Mouse (Mus musculus) kidney, postnatal 0 days (tissue): ENCODE data around the gene Bms1. TPM values are rescaled to one million over a fixed set of nuclear protein-coding genes. Genes with fewer than 3 reads are reported as not detected.

Experiments
- ATAC-seq: fragments of 200-750 bp; cut with Nextera tagmentation; replicated peaks from 2 replicates; pipeline ENCODE4 v1.8.0; 2017; ENCODE audit warnings: low read depth, moderate number of reproducible peaks, moderate TSS enrichment, moderate library complexity; ENCODE audit not compliant: low FRiP score
- DNase-seq: peaks from one replicate; pipeline ENCODE4 v3.0.0-alpha.2; 2016; ENCODE audit warnings: low spot score
- H3K27ac ChIP-seq: fragments of 300-500 bp; sonication (generic); 2 replicates; pipeline ENCODE4 v1.5.1; 2014; ENCODE audit warnings: mild to moderate bottlenecking
- H3K27me3 ChIP-seq: fragments of 300-500 bp; sonication (generic); 2 replicates; pipeline ENCODE4 v1.6.1; 2014; ENCODE audit warnings: low read length, mixed read lengths; ENCODE audit not compliant: insufficient read depth
- H3K36me3 ChIP-seq: fragments of 300-500 bp; sonication (generic); 2 replicates; pipeline ENCODE4 v1.6.1; 2014; ENCODE audit warnings: low read length, mixed read lengths; ENCODE audit not compliant: insufficient read depth
- H3K4me1 ChIP-seq: fragments of 300-500 bp; sonication (generic); replicated peaks from 2 replicates; pipeline ENCODE4 v1.6.1; 2014; ENCODE audit warnings: antibody characterized with exemption, low read length, mixed read lengths; ENCODE audit not compliant: insufficient read depth
- H3K4me2 ChIP-seq: fragments of 300-500 bp; sonication (generic); 2 replicates; pipeline ENCODE4 v1.6.1; 2014; ENCODE audit warnings: mild to moderate bottlenecking, low read length, moderate library complexity, mixed read lengths
- H3K4me3 ChIP-seq: fragments of 300-500 bp; sonication (generic); replicated peaks from 2 replicates; pipeline ENCODE4 v1.5.1; 2014; ENCODE audit warnings: low read depth, low read length
- H3K9ac ChIP-seq: fragments of 300-500 bp; sonication (generic); 2 replicates; pipeline ENCODE4 v1.6.1; 2014; ENCODE audit warnings: low read depth, low read length
- H3K9me3 ChIP-seq: fragments of 300-500 bp; sonication (generic); replicated peaks from 2 replicates; pipeline ENCODE4 v1.6.1; 2016; ENCODE audit warnings: low read length, inconsistent platforms, mixed read lengths
- CTCF ChIP-seq: IDR thresholded peaks from 2 replicates; pipeline ENCODE4 v1.5.1; 2016; ENCODE audit warnings: antibody characterized with exemption, low read depth, mild to moderate bottlenecking, moderate library complexity
- WGBS: fragments of 180-500 bp; shearing (Covaris S2); extraction: QIAGEN DNeasy Blood & Tissue Kit; methylation state at CpG from one replicate; pipeline ENCODE4 v1.1.7; 2014; 5-methylcytosine and 5-hydroxymethylcytosine counted together
- polyA plus RNA-seq: library from polyadenylated mRNA; unstranded; fragments of >200 nt; fragmentation: Nextera tagmentation; extraction: Ambion mirVana; gene quantifications from 2 replicates; pipeline ENCODE4 v1.2.1, GENCODE M21; 2015

The Bms1 gene
- polyA plus RNA-seq, 1 experiment from 2014 or later, result 20.5 TPM

DNA sequence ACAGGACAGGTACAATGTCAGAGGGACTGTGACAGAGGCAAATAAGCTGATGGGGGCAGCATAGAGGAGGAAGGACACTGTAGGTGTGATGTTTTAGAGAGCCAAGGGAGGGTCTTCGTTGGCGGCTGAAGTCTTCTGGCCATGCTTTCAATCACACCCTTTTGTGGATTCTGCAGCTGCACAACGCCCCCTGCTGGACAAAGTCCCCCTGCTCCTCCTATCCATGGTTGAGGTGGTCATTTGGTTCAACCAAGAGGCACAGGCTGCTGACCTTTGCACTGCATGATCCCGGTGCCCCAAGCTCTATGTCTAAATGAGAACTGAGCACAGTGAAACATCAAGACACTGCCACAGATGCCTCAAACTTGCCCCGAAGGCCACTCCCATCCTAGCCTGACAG lies 46.0 kb downstream of the Bms1 start:
- no peak overlapping the region for H3K9ac ChIP-seq
- DNase-seq, result peak; percentile 35
- no peak overlapping the region for H3K4me2 ChIP-seq
- no peak for ATAC-seq
- WGBS, result 30% methylated on average over 5 of the region's 5 CpGs
- TF ChIP-seq CTCF, result peak; percentile 71
- no peaks in the 10 kb centered on the region for H3K9me3 ChIP-seq
- no peaks in the 10 kb centered on the region for H3K36me3 ChIP-seq
- no peak overlapping the region for H3K4me3 ChIP-seq
- H3K4me1 ChIP-seq, result no peaks in the 10 kb centered on the region
- H3K27me3 ChIP-seq, result no peaks in the 10 kb centered on the region
- H3K27ac ChIP-seq, result no peak overlapping the region

DNA sequence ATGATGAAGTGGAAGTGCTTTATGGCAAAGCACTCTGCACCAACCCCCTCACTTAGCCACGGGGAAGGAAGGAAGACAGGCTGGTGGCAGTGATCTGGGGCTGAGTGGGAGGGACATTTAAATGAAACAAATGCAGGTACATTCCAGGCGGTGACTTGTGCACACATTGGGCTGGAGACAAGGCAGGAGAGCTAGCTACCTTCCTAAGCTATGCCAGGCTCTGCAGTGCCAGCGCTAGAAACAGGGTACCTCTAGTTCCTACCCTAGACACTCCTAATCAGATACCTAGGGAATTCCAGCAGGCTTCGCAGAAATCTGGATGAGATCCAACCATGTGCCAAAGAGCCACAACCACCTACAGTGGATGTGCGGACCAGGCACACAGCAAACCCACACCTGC lies 46.5 kb downstream of the Bms1 start:
- DNase-seq (no peak), ATAC-seq (no peak)
- H3K9ac ChIP-seq, result no peak overlapping the region
- H3K9me3 ChIP-seq, result no peaks in the 10 kb centered on the region
- no peak overlapping the region for H3K27ac ChIP-seq
- H3K4me3 ChIP-seq, result no peak overlapping the region
- no peaks in the 10 kb centered on the region for H3K27me3 ChIP-seq
- no peaks in the 10 kb centered on the region for H3K4me1 ChIP-seq
- H3K4me2 ChIP-seq, result no peak overlapping the region
- TF ChIP-seq CTCF, result no peak
- no peaks in the 10 kb centered on the region for H3K36me3 ChIP-seq
- WGBS, result 54% methylated on average over 5 of the region's 5 CpGs

DNA sequence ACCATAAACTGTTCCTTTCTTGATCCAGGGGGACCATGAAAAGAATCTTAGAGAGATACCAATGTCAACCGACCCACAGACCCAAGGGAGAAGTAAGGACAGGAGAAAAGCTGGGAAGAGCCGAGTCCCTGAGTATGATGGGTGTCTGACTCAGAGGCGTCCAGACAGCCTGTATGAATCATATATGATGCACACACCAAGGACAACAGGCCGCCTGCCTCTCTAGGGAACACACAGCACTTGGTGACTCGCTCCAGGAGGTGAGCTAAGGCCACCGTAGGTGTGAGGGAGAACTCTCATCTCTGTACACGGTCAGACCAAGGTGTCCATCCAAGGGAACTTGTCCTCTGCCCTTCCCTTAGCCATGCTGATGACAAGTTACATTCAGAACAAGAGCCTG lies 51.8 kb downstream of the Bms1 start:
- ATAC-seq (no peak), DNase-seq (no peak)
- H3K4me1 ChIP-seq, result no peaks in the 10 kb centered on the region
- H3K36me3 ChIP-seq, result no peaks in the 10 kb centered on the region
- no peak for TF ChIP-seq CTCF
- no peak overlapping the region for H3K9ac ChIP-seq
- H3K4me2 ChIP-seq, result no peak overlapping the region
- no peak overlapping the region for H3K4me3 ChIP-seq
- H3K27ac ChIP-seq, result no peak overlapping the region
- H3K27me3 ChIP-seq, result no peaks in the 10 kb centered on the region
- 82% methylated on average over 7 of the region's 7 CpGs for WGBS
- no peaks in the 10 kb centered on the region for H3K9me3 ChIP-seq

DNA sequence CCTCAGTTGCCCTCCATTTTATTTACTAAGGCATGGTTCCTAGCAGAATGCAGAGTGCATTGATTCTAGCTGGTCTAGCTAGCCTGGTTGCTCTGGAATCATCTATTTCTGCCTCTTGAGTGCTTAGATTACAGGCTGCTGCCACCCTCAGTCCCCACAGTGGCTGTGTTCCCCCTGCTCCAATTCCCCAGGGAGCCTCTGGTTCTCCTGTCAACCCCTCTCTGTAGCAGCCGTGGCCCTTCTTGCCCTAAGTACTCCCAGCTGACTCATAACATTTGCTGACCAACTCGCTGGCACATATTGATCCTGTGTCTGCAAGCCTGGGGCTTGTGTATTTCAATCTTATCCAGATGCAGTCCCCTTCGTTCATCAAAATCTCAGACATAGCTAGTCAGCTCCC lies 53.1 kb downstream of the Bms1 start:
- ATAC-seq (no peak), DNase-seq (no peak)
- Histone ChIP-seq H3K4me2 (no peak overlapping the region), H3K9me3 (no peaks in the 10 kb centered on the region; the same call in 1 of the 2 replicates), H3K9ac (no peak overlapping the region), H3K4me3 (no peak overlapping the region), H3K4me1 (no peaks in the 10 kb centered on the region), H3K36me3 (no peaks in the 10 kb centered on the region), H3K27me3 (no peaks in the 10 kb centered on the region), H3K27ac (no peak overlapping the region)
- WGBS, result 51% methylated on average over 3 of the region's 3 CpGs
- no peak for TF ChIP-seq CTCF

DNA sequence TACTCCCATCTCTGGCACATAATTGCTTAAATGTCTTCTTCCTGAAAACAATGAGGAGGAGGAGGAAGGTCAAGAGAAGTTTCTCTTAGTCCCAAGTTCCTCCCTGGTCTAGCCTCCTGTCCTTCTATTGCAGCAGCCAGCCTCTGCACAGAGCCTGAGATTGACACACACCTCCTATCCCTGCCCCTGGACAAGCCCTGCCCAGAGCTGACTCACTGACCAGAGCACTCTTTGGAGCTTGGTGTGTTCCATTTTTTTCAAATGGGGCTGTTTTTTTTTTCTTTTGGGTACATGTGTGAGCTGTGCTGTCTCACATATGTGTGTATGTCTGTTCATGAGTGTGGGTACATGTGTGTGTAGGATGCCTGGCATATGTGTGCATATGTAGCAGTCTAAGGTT lies 53.5 kb downstream of the Bms1 start:
- no peak overlapping the region for H3K4me3 ChIP-seq
- no peak overlapping the region for H3K9ac ChIP-seq
- H3K27me3 ChIP-seq, result no peaks in the 10 kb centered on the region
- no peak overlapping the region for H3K27ac ChIP-seq
- H3K36me3 ChIP-seq, result no peaks in the 10 kb centered on the region
- no peak overlapping the region for H3K4me2 ChIP-seq
- H3K4me1 ChIP-seq, result no peaks in the 10 kb centered on the region
- no peaks in the 10 kb centered on the region; the same call in 1 of the 2 replicates for H3K9me3 ChIP-seq
- DNase-seq (no peak), ATAC-seq (no peak)
- no peak for TF ChIP-seq CTCF

DNA sequence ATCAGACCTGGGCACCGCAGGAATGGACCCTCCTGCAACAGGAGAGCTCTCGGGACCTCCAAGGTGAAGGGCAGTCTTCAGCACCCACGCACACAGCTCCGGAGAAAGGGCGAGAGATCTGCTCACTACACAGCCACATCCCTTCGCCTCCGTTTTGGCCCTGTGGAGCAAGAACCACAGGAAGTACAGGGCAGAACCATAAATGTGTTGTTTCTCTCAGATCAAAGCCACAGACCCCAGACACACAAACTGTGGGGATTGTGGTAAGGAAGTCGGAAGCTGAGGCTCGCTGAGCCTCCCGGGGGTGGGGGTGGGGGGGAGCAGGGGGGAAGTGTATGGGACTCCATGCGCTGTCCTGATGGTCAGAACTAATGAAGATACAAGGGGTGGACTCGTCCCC lies 68.9 kb downstream of the Bms1 start:
- Histone ChIP-seq H3K4me1 (no peaks in the 10 kb centered on the region), H3K9ac (no peak overlapping the region), H3K27me3 (no peaks in the 10 kb centered on the region), H3K4me2 (no peak overlapping the region), H3K27ac (no peak overlapping the region), H3K9me3 (no peaks in the 10 kb centered on the region), H3K36me3 (no peaks in the 10 kb centered on the region), H3K4me3 (no peak overlapping the region)
- DNase-seq (no peak), ATAC-seq (no peak)
- no peak for TF ChIP-seq CTCF
- WGBS, result 36% methylated on average over 12 of the region's 12 CpGs

DNA sequence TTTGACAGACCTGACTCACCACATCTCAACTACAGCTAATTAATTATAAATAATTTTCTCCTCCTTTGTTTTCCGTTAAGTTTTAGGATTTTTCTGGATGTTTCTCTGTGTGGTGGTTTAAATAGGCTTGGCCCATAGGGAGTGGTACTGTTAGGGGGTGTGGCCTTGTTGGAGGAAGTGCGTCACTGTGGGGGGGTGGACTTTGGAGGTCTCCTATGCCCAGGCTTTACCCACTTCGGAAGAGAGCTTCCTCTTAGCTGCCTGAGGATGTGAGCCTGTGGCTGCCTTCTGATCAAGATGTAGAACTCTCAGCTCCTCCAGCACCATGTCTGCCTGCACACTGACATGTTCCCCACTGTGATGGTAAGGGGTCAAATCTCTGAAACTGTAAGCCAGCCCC lies 71.1 kb downstream of the Bms1 start:
- H3K9me3 ChIP-seq, result no peaks in the 10 kb centered on the region
- TF ChIP-seq CTCF, result no peak
- H3K27ac ChIP-seq, result no peak overlapping the region
- ATAC-seq, result no peak
- H3K4me1 ChIP-seq, result no peaks in the 10 kb centered on the region
- H3K27me3 ChIP-seq, result no peaks in the 10 kb centered on the region
- H3K9ac ChIP-seq, result no peak overlapping the region
- no peak for DNase-seq
- no peak overlapping the region for H3K4me3 ChIP-seq
- H3K4me2 ChIP-seq, result no peak overlapping the region
- no peaks in the 10 kb centered on the region for H3K36me3 ChIP-seq
- WGBS, result 70% methylated on average over 3 of the region's 3 CpGs
